Mouse (Mus musculus): ENCODE data around the gene Shd.

The Shd gene

DNA sequence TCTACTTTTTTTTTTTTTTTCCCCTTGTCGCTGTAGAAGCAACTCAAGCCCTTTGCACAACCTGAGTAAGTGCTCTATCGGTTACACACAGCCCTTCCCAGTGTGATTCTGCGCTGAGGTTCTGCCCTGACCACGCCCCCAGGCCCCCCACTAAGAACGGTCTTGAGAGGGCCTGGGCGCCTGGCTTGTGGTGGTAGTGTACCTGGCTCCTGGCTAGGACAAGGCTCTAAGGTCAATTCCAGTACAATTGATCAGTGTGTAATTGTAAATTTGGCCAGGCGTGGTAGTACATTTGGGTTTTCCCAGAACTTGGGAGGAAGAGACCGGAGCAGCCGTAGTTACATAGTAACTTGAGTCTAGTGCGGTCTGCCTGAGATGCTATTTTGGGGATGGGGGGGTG lies 36.7 kb downstream of the Shd start:
- DNase-seq (ENCODE audit: low spot score in 2 of 2): no peak

DNA sequence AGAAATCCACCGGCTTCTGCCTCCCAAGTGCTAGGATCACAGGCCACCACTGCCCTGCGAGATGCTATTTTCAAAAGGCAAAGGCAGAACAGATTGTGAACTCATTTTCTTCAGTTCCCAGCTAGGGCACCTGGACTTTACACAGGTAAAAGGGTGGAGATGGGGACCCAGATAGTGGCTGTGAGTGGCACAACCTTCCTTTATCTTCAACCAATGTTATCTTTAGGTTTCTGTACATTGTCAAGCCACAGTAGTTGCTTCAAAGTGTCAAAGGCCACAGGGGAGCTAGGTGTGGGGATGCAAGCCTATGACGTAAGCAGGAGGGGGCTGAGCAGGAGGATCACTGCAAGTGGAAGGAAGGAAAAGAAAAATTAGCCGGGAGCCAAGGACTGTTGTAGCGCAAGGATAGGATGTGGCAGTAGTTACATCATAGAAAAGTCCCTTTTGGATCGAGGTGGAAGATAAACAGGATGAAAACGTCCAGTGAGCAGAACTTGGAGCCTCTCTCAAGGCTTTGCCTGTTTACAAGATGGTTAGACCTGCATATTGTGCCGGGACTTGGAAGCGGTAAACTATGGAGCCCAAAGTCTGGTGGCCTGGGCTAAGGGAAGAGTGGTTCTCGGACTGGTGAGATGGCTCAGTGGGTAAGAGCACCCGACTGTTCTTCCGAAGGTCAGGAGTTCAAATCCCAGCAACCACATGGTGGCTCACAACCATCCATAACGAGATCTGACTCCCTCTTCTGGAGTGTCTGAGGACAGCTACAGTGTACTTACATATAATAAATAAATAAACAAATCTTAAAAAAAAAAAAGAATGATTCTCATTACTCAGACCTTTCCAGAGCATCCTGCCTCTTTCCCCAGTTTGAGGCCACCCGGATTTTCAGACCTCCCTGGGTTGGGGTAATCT lies 37.4 kb downstream of the Shd start:
- DNase-seq (ENCODE audit: low spot score in 2 of 2): no peak

DNA sequence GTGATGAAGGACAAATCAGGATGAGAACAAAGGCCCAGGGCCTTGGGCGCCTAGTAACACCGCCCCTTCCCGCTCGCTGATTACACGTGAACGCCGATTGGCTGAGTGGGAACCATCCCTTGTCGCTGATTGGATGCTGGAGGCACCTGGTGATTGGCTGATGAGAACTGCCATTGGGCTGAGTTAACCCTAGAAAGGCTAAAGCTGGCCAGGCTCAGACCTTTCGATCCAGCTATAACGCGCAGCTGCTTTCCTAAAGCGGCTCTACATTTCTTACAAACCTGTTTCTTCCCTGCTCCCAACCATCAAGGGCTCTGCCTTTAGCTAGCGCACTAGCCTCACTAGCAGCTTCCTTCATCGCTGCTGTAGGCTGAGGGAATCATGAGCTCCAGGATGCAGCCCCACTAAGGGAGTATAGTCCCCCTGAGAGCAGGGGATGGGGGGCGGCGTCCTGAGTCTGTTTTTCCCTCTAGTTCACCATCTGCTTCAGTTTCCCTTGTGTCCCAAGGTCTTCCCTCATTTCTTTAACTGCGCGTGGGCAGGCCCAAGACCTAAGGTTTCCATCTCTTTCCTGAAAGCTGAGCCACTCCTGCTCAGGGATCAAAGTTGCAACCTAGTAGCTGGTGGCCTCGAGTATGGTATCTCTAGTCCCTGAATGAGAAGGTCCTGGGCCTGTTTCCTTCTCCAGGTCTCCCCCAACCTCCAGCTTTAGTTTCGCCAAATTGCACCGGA lies 38.3 kb downstream of the Shd start:
- DNase-seq (ENCODE audit: low spot score in 2 of 2): peak; percentile 86 to 90

GRCm38 (mm10) chr17:56009088-56009961 lies 39.1 kb downstream of the Shd start:
- peak; percentile 86 to 93 for DNase-seq (ENCODE audit: low spot score in 2 of 2)

- DNase-seq (ENCODE audit: low spot score in 2 of 2): no peak
These were observed 39.6 kb downstream of the Shd start for GRCm38 (mm10) chr17:56009962-56010240.

DNA sequence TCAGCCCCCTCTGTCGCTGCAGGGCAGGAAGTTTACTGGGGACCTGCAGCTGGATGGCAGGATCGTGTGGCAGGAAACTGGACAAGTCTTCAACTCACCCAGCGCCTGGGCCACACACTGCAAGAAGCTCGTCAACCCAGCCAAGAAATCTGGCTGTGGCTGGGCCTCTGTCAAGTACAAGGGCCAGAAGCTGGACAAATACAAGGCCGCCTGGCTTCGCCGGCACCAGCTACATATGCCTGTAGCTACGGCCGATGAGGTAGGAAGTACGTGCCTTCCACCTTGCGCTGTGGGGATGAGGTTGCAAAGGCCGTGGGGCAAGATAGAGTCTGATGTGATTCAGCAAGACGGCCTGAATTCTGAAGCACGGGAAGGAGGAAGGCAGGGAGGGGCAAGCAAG lies 40.0 kb downstream of the Shd start:
- DNase-seq (ENCODE audit: low spot score in 2 of 2): no peak

DNA sequence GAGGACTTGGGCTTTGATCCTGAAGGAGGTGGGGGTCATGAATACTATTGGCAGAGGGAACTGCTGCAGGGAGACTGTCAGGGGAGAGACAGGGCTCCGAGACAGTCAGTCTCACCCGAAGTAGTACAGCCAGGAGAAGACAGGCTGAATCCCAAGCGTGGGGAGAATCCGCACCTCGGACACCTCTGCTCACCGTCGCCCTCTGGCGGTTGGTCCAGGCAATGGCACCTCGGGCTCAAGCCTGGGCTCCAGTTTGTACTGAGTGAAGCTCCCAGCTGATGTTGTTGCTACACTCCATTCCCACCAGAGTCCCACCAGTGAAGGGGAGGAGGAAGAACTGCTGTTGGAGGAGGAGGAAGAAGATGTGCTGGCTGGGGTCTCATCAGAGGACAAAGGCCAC lies 40.4 kb downstream of the Shd start:
- peak; percentile 82 to 97 for DNase-seq (ENCODE audit: low spot score in 2 of 2)

DNA sequence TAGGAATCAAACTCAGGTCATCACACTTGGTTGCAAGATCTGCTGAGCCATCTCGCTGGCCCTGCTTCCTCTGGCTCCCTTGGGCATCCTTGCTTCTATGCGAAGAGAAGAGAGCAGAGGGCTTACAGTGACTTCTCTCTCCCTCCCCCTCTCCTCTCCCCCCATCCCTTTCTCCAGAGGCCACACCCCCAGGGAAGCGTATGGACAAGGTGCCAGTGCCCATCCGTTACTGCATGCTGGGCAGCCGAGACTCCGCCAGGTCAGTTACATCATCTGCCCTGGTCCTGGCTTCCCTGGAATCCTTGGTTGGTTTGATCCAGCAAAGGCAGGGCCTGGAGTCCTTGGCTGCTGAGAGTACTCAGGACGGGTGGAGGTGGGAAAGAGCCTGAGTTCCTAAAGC lies 41.2 kb downstream of the Shd start:
- no peak for DNase-seq (ENCODE audit: low spot score in 2 of 2)

DNA sequence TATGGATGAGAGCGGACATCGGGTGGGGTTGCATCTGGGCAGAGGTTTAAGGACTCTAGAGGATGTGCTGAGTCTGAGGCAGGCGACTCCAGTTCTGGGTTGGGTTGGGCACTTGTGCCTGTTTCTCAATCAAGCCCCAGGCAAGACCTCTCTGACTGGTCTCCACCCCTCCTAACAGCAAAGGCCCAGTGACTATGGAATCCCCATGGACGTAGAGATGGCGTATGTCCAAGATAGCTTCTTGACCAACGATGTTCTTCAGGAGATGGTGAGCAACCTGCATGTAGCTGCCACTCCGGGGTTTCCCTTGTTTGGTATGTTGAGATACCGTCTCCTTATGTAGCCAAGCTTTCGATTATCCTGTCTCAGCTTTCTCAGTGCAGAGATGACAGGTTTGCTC lies 45.0 kb downstream of the Shd start:
- DNase-seq (ENCODE audit: low spot score in 2 of 2): no peak

DNA sequence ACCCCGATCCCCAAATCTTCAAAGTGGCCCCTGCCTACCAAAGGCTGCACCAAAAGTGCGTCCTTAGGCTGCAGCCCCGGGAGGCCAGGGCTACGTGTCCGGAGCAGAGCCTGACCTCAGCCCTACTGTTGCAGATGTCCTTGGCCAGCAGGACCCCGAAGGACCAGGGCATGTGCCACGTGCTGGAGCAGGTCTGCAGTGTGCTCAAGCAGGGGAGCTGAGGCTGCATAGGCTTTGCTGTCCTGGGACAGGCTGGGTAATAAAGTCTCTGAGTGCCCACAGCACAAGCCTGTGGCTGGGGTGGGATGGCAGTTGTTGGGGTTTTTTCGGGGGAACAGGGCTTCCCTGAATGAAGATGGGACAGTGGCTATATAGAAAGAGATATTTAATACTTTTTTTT lies 46.1 kb downstream of the Shd start:
- no peak for DNase-seq (ENCODE audit: low spot score in 2 of 2)

DNA sequence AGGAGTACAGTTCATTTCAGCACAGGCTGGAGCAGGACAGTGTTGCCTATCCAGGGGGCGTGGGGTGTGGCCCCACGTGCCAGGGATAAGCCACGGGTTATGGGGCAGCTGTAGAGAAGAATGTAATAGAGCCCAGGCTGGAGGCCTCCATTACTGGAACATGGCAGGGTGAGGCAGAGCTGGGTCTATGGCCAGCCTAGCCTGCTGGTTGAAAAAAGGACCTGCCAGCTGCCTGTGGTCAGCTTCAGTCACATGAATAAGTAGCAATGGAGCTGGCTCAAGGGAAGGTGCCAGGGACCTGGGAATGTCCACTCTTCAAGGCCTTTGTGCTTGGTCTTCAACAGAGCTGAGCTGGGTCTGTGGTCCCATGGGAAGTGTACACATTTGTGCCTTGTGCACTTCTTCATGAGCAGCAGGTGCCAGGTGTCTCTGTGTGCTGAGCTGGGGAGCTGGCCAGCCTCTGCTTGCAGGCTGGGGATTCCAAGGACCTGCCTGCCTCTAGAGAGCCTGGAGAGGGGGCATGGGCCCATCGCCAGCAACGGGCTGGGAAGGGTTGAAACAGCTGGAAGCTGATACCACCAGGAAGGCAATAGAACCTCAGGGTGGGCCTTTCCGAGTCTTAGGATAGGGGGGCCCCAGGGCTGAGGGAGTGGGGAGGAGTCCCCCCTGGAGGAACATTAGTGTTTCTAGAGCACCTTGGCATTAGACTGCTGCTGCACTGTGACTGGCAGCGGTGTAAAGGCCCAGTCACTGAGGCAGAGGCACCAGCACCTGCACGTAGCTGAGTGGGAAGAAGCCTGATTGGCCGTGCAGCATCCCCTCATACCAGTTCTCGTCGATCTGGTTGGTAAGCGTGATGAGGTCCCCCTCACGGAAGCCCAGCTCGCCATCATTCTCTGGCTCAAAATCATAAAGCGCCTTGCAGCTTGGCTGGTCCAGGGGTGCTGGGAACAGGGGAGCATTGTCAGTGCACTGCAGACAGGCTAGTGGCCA lies 46.8 kb downstream of the Shd start:
- DNase-seq (ENCODE audit: low spot score in 2 of 2): no peak

DNA sequence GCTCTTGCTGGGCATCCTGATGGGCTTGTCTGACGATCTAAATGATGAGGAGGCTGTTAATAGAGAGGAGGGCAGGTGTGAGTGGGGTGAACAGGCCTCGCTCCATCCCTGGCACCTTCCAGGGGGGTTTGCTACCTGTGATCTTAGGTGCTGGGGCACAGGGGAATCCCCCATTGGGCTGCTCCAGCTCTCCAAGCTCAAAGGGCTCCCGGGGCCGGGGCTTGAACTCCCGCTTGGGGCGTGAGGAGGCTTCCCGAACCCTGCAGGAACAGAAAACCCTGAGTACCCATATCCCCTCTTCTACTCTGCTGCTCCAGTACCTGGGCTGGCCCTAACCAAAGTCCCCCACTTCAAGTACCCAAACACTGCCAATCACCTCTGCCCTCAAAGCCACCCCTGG lies 47.6 kb downstream of the Shd start:
- no peak for DNase-seq (ENCODE audit: low spot score in 2 of 2)

DNA sequence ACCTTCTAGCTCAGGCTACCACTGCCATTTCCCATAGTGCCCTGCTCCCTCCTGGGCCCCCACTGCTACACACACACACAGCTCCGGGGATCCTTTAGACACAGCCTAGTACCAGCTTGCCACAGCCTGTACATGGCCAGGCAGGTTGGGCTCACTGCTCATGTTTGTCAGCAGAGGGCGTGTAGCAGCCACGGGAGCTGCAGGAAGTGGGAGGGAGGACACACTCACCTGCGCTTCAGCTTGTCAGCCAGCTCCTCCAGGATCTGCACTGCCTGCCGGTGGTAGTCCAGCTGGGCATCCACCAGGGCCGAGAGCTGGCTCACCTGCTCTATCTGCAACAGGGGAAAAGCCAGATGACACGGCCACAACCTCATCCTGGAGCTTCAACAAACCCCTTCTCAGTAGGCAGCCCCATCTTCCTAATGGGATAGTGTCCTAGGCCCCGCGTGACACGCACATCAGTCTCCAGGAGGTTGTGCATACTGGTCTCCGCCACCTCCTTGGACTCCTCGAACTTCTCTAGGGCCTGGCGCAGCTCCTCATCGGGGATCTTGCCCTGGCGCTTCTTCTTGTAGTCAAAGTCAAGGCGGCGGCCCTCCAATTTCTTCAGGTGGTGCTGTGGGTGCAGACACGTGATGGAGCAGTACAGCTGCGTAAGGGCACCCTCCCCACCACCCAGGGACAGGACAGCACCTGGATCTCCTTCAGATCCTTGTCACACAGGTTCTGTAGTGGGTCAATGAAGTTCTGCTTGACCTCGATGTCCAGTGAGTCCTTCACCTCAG lies 48.3 kb downstream of the Shd start:
- peak; percentile 55 to 84 for DNase-seq (ENCODE audit: low spot score in 2 of 2)

DNA sequence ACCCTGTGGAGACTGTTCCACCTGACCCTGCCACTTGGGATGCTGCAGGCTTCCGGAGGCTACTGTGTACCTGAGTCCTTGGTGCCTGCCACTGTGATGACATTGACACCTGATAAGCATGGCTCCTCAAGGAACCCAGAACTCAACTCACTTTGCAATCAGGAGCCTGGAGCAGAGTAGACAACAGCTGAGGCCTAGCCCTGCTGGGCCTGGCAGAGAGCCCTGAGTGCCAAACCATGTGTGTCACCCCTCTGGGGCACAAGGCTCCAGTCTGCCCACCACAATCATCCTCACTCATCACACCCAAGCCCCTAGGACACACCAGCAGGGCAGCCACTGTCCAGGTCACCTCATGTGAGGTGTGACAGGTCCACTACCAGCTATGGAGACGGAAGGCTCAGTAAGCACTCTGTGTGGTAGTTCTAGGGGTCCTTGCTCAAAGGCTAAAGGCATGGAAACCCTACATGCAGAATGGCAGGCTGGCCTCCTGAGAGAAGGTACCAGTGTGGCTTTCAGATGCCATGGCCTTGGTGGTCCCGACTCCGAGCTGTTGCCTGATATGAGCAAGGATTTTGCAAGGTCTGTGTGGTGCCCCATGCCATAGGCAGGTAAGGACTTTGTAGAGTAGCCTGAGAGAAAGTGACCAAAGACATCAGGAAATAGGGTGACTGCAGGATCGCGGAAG lies 50.3 kb downstream of the Shd start:
- no peak for DNase-seq (ENCODE audit: low spot score in 2 of 2)

GRCm38 (mm10) chr17:56021161-56021910 lies 51.1 kb downstream of the Shd start:
- DNase-seq (ENCODE audit: low spot score in 2 of 2): peak in 1 of 2 experiments; percentile 12

DNA sequence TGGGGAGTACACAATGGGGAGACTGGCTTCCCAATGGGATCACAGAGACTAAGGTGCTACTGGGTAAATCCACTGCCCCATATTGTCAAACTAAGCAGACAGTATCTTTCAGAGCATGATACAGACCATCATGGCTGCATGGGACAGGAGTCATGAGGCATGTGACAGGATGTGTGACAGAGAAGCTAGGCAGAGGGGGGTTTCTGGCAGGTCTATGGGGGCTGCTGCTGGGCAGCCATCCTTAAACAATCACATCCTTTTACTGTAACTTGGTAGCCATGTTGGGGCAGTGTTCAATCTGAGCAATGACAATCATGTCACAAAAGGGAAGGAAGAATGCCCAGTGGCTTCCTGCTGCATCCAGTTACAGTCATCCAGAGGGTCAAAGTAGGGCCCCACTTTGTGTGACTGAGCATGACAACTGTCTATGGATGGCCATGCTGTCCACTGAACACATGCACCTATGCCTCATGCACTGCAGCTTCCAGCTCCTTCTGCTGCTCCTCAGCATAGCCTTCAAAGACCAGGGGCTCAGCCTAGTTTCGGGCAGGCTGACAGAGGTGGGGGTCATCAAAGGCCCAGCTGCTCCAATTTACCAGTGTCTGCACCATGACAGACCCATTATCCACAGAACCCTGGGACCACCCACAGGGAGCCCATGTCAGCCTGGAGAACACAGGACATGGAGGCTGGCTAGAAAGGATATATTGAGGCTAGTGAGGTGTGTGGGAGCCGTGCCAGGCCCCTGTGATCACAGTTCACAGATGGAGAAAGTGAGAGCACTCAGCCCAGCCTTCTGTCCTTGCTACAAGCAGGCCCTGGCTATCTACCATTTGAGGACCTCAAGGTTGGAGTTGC lies 52.1 kb downstream of the Shd start:
- peak in 1 of 2 experiments; percentile 12 for DNase-seq (ENCODE audit: low spot score in 2 of 2)

- no peak for DNase-seq (ENCODE audit: low spot score in 2 of 2)
These were observed 52.7 kb downstream of the Shd start for GRCm38 (mm10) chr17:56022989-56023290.

DNA sequence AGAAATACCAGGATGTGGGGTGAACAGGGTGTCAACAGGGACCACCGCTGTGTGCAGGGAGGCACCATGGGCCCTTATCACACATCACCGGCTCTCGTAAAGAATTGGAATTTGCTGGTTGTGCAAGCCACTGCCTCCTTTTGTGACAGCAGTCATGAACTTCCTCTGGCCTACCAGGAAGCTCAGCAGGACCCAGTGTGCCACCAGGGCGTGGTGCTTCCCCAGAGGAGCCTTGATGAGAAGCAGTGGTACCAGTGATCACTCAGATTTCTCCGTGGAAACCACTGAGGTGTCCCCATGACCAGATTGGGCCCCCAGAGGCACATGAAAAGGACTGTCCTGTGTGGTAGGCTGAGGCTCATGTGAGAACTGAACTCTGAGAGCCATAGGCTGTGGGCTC lies 53.1 kb downstream of the Shd start:
- peak in 1 of 2 experiments; percentile 33 for DNase-seq (ENCODE audit: low spot score in 2 of 2)

Data from spleen, postnatal 4 days (tissue).